Mouse (Mus musculus): Measurements from ENCODE around the gene Gm8247. TPM values are rescaled to one million over a fixed set of nuclear protein-coding genes. Genes with fewer than 3 reads are reported as not detected.

Gene Gm8247
- polyA plus RNA-seq (2014; fragmentation: Illumina TruSeq; extraction: RNeasy Lipid Tissue Mini Kit (QIAGEN cat#74804); ENCODE audit: low read depth, low replicate concordance) = not detected

GRCm38 (mm10) chr14:44582853-44583252, at the start of gene Gm8247:
Gene Gm8247, plus strand, starts transcription at chr14:44583153.

GRCm38 (mm10) chr14:44627737-44628136, 44.8 kb downstream of the Gm8247 start, which contains the start of gene Gm5624:
Gene Gm5624, minus strand, starts transcription at chr14:44627938.

Other genes starting within 250 kb of the Gm8247 start
- gene Gm5930, start 244.6 kb upstream of the Gm8247 start, polyA plus RNA-seq (2014; fragmentation: Illumina TruSeq; extraction: RNeasy Lipid Tissue Mini Kit (QIAGEN cat#74804); ENCODE audit: low read depth, low replicate concordance) = not detected
- gene Gm8229, start 217.8 kb upstream of the Gm8247 start, polyA plus RNA-seq (2014; fragmentation: Illumina TruSeq; extraction: RNeasy Lipid Tissue Mini Kit (QIAGEN cat#74804); ENCODE audit: low read depth, low replicate concordance) = not detected
- not detected for gene Gm3371, start 172.5 kb upstream of the Gm8247 start, polyA plus RNA-seq (2014; fragmentation: Illumina TruSeq; extraction: RNeasy Lipid Tissue Mini Kit (QIAGEN cat#74804); ENCODE audit: low read depth, low replicate concordance)
- gene Gm8232, start 149.5 kb upstream of the Gm8247 start, polyA plus RNA-seq (2014; fragmentation: Illumina TruSeq; extraction: RNeasy Lipid Tissue Mini Kit (QIAGEN cat#74804); ENCODE audit: low read depth, low replicate concordance) = not detected
- gene BC061237, start 90.7 kb upstream of the Gm8247 start, polyA plus RNA-seq (2014; fragmentation: Illumina TruSeq; extraction: RNeasy Lipid Tissue Mini Kit (QIAGEN cat#74804); ENCODE audit: low read depth, low replicate concordance) = 1.5 TPM
- gene Gm17093, start 64.9 kb upstream of the Gm8247 start, polyA plus RNA-seq (2014; fragmentation: Illumina TruSeq; extraction: RNeasy Lipid Tissue Mini Kit (QIAGEN cat#74804); ENCODE audit: low read depth, low replicate concordance) = not detected
- not detected for gene Gm5624, start 44.8 kb downstream of the Gm8247 start, polyA plus RNA-seq (2014; fragmentation: Illumina TruSeq; extraction: RNeasy Lipid Tissue Mini Kit (QIAGEN cat#74804); ENCODE audit: low read depth, low replicate concordance)
- not detected for gene Gm8257, start 123.3 kb downstream of the Gm8247 start, polyA plus RNA-seq (2014; fragmentation: Illumina TruSeq; extraction: RNeasy Lipid Tissue Mini Kit (QIAGEN cat#74804); ENCODE audit: low read depth, low replicate concordance)
- gene Gm8267, start 167.2 kb downstream of the Gm8247 start, polyA plus RNA-seq (2014; fragmentation: Illumina TruSeq; extraction: RNeasy Lipid Tissue Mini Kit (QIAGEN cat#74804); ENCODE audit: low read depth, low replicate concordance) = not detected

All from adipose tissue, adult 10 weeks (tissue).